Mouse (Mus musculus) heart, embryonic 14.5 days (tissue): Measurements from ENCODE around the gene Arhgap24. TPM values are rescaled to one million over a fixed set of nuclear protein-coding genes. Genes with fewer than 3 reads are reported as not detected.

Source experiments
- ATAC-seq: fragments of 200-750 bp; cut with Nextera tagmentation; 2 replicates; pipeline ENCODE4 v1.8.0; 2017; ENCODE audit warnings: low read depth, moderate TSS enrichment; ENCODE audit not compliant: insufficient number of reproducible peaks, insufficient read depth, low FRiP score
- H3K27ac ChIP-seq, 2 experiments: fragments of 200-500 bp in 1 of 2; fragments of 300-500 bp in 1 of 2; sonication (generic) in 1 of 2; replicated peaks in 1 of 2; 2 replicates each; pipeline ENCODE4 v1.5.1; 2012 to 2014; ENCODE audit warnings: low read depth in 2 of 2, low read length in 2 of 2, control low read depth in 1 of 2, mild to moderate bottlenecking in 1 of 2, mixed read lengths in 1 of 2; ENCODE audit not compliant: control insufficient read depth in 1 of 2, insufficient read depth in 1 of 2
- H3K27me3 ChIP-seq: fragments of 300-500 bp; sonication (generic); 2 replicates; pipeline ENCODE4 v1.6.1; 2014; ENCODE audit warnings: mild to moderate bottlenecking, low read length, control low read depth; ENCODE audit not compliant: control insufficient read depth, insufficient read depth
- H3K36me3 ChIP-seq: fragments of 300-500 bp; sonication (generic); 2 replicates; pipeline ENCODE4 v1.6.1; 2014; ENCODE audit warnings: mild to moderate bottlenecking, control low read depth, low read length, mixed read lengths; ENCODE audit not compliant: control insufficient read depth, insufficient read depth
- H3K4me1 ChIP-seq, 2 experiments: fragments of 200-500 bp in 1 of 2; fragments of 300-500 bp in 1 of 2; sonication (generic) in 1 of 2; 2 replicates each; pipeline ENCODE4 v1.6.1; 2012 to 2014; ENCODE audit warnings: low read length in 2 of 2, control low read depth in 1 of 2, mixed read lengths in 1 of 2; ENCODE audit not compliant: control insufficient read depth in 2 of 2, insufficient read depth in 2 of 2
- H3K4me2 ChIP-seq: fragments of 300-500 bp; sonication (generic); 2 replicates; pipeline ENCODE4 v1.6.1; 2014; ENCODE audit warnings: mild to moderate bottlenecking, low read length
- H3K4me3 ChIP-seq, 2 experiments: fragments of 200-500 bp in 1 of 2; fragments of 300-500 bp in 1 of 2; sonication (generic) in 1 of 2; 2 replicates each; pipeline ENCODE4 v1.5.1; 2012 to 2014; ENCODE audit warnings: low read length in 2 of 2, mild to moderate bottlenecking in 2 of 2, control low read depth in 1 of 2, low read depth in 1 of 2, moderate library complexity in 1 of 2; ENCODE audit not compliant: control insufficient read depth in 1 of 2, insufficient read depth in 1 of 2
- H3K9ac ChIP-seq: fragments of 300-500 bp; sonication (generic); 2 replicates; pipeline ENCODE4 v1.6.1; 2014; ENCODE audit warnings: mild to moderate bottlenecking, low read length
- H3K9me3 ChIP-seq: fragments of 300-500 bp; sonication (generic); 2 replicates; pipeline ENCODE4 v1.6.1; 2016; ENCODE audit warnings: low read length, control low read depth; ENCODE audit not compliant: control insufficient read depth
- WGBS: fragments of 180-500 bp; shearing (Covaris S2); extraction: QIAGEN DNeasy Blood & Tissue Kit; methylation state at CpG from one replicate; pipeline ENCODE4 v1.1.7; 2014; 5-methylcytosine and 5-hydroxymethylcytosine counted together
- polyA plus RNA-seq: library from polyadenylated mRNA; unstranded; fragments of >200 nt; fragmentation: Nextera tagmentation; extraction: Ambion mirVana; gene quantifications from 2 replicates; pipeline ENCODE4 v1.2.1, GENCODE M21; 2014

The Arhgap24 gene
- polyA plus RNA-seq, 1 experiment from 2014 or later, result 14.7 TPM

- no peaks in the 10 kb centered on the region for H3K4me1 ChIP-seq
- H3K4me3 ChIP-seq, result no peak overlapping the region
- H3K9me3 ChIP-seq, result no peaks in the 10 kb centered on the region
- no peak overlapping the region for H3K9ac ChIP-seq
- H3K36me3 ChIP-seq, result no peaks in the 10 kb centered on the region
- H3K27me3 ChIP-seq, result no peaks in the 10 kb centered on the region
- ATAC-seq, result no peak
- no peak overlapping the region for H3K4me2 ChIP-seq
- 86% methylated on average over 2 of the region's 2 CpGs for WGBS
- no peak overlapping the region for H3K27ac ChIP-seq
These were observed 27.9 kb upstream of the Arhgap24 start for GRCm38 (mm10) chr5:102453324-102453723.

GRCm38 (mm10) chr5:102455247-102455646 is 25.9 kb upstream of the Arhgap24 start:
- no peaks in the 10 kb centered on the region for H3K36me3 ChIP-seq
- no peak overlapping the region for H3K4me2 ChIP-seq
- H3K4me1 ChIP-seq, result no peaks in the 10 kb centered on the region
- WGBS, result 59% methylated on average over 2 of the region's 2 CpGs
- H3K4me3 ChIP-seq, result no peak overlapping the region
- ATAC-seq, result no peak
- no peak overlapping the region for H3K27ac ChIP-seq
- no peaks in the 10 kb centered on the region for H3K9me3 ChIP-seq
- H3K27me3 ChIP-seq, result no peaks in the 10 kb centered on the region
- H3K9ac ChIP-seq, result no peak overlapping the region

- WGBS, result 54% methylated on average over 12 of the region's 12 CpGs
- Histone ChIP-seq H3K36me3 (no peaks in the 10 kb centered on the region), H3K4me1 (peaks cover 2 to 3% of the 10 kb centered on the region in 2 experiments; a peak in 1 of 4 replicates), H3K27ac (no peak overlapping the region), H3K4me2 (no peak overlapping the region), H3K4me3 (no peak overlapping the region), H3K27me3 (no peaks in the 10 kb centered on the region), H3K9ac (no peak overlapping the region), H3K9me3 (no peaks in the 10 kb centered on the region)
- ATAC-seq, result no peak
These were observed 20.6 kb upstream of the Arhgap24 start for GRCm38 (mm10) chr5:102460452-102461197.

- Histone ChIP-seq H3K36me3 (no peaks in the 10 kb centered on the region), H3K4me2 (no peak overlapping the region), H3K4me3 (no peak overlapping the region), H3K9me3 (no peaks in the 10 kb centered on the region), H3K9ac (no peak overlapping the region), H3K27me3 (no peaks in the 10 kb centered on the region), H3K4me1 (peaks cover 2 to 3% of the 10 kb centered on the region in 2 experiments; a peak in 1 of 4 replicates), H3K27ac (no peak overlapping the region)
- no peak for ATAC-seq
- WGBS, result 75% methylated on average over 3 of the region's 3 CpGs
These were observed 18.2 kb upstream of the Arhgap24 start for GRCm38 (mm10) chr5:102462948-102463347.

GRCm38 (mm10) chr5:102465372-102465771 is 15.8 kb upstream of the Arhgap24 start:
- ATAC-seq, result no peak
- H3K36me3 ChIP-seq, result no peaks in the 10 kb centered on the region

GRCm38 (mm10) chr5:102468292-102468691 is 12.9 kb upstream of the Arhgap24 start:
- Histone ChIP-seq H3K36me3 (no peaks in the 10 kb centered on the region), H3K4me1 (no peaks in the 10 kb centered on the region), H3K27ac (no peak overlapping the region), H3K4me3 (no peak overlapping the region), H3K9me3 (no peaks in the 10 kb centered on the region), H3K4me2 (no peak overlapping the region), H3K27me3 (no peaks in the 10 kb centered on the region), H3K9ac (no peak overlapping the region)
- no peak for ATAC-seq
- 93% methylated on average over 3 of the region's 3 CpGs for WGBS

More at GRCm38 (mm10) chr5:102465372-102465771, 15.8 kb upstream of the Arhgap24 start:
- Histone ChIP-seq H3K4me1 (peaks cover 2 to 3% of the 10 kb centered on the region in 2 experiments; a peak in 1 of 4 replicates), H3K27me3 (no peaks in the 10 kb centered on the region), H3K9me3 (no peaks in the 10 kb centered on the region), H3K27ac (no peak overlapping the region), H3K4me2 (no peak overlapping the region), H3K4me3 (no peak overlapping the region), H3K9ac (no peak overlapping the region)
- WGBS, result 75% methylated on average over 2 of the region's 2 CpGs

GRCm38 (mm10) chr5:102470284-102470683 is 10.9 kb upstream of the Arhgap24 start:
- no peak for ATAC-seq
- Histone ChIP-seq H3K4me3 (no peak overlapping the region), H3K9ac (no peak overlapping the region), H3K9me3 (no peaks in the 10 kb centered on the region), H3K4me1 (no peaks in the 10 kb centered on the region), H3K4me2 (no peak overlapping the region), H3K36me3 (no peaks in the 10 kb centered on the region), H3K27ac (no peak overlapping the region), H3K27me3 (no peaks in the 10 kb centered on the region)
- WGBS, result 91% methylated on average over 2 of the region's 2 CpGs

- no peaks in the 10 kb centered on the region for H3K27me3 ChIP-seq
- no peak overlapping the region for H3K27ac ChIP-seq
- H3K9me3 ChIP-seq, result no peaks in the 10 kb centered on the region
- no peak overlapping the region for H3K4me2 ChIP-seq
- ATAC-seq, result no peak
- no peak overlapping the region for H3K4me3 ChIP-seq
- H3K36me3 ChIP-seq, result no peaks in the 10 kb centered on the region
- peaks cover 2 to 4% of the 10 kb centered on the region in 2 experiments; a peak in 1 of 4 replicates for H3K4me1 ChIP-seq
- 10% methylated on average over 2 of the region's 2 CpGs for WGBS
- no peak overlapping the region for H3K9ac ChIP-seq
These were observed 3.1 kb upstream of the Arhgap24 start for GRCm38 (mm10) chr5:102478076-102478475.
